Mouse (Mus musculus): ENCODE measurements around the gene Paics.
"Not testable (repeated sequence)": the region's sequence is repeated elsewhere in the genome, so short reads cannot be mapped to it uniquely, and the experiment has no call there.

Gene Paics

DNA sequence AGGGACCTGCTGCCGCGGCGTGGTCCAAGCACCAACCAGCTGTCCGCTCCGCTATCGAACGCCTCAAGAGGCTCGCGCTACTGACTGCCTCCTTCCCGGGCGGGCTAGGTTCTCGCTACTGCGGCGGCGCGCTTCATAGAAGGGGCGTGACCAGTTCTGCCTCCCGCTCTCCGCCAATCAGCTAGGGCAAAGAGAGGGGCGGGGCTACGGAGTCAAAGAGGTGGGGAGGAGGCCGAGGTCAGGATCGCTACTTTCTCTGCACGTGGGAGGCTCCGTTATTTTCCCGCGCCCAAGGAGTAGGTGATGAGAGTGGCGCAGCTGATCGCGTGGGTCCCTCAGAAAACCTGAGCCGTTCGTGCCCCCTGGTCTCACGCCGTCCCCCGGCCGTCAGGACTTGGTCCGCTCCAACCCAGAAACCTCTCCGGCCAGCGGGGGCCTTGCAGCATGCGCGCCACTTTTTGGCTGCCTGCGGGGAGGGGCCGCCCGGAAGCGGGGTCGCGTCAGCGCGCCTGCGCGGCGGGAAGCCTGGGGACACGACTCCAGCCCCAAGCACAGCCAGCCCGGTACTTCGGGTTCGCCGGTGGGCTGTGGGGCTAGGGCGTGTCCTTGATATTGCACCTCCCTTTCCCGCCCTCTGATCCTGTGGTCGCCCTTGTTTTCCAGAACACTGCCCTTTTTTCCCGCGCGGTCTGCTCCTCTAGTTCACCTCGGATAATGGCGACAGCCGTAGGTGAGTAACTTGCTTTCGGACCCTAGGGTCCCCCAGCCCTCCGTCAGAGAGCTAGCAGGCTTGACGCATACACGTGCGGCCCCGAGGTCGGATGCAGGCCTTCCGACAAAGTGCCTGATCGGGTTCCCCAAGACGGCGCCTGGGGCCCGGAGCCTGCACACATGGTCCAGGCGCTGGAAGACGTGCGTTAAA is at the start of gene Paics, which contains the start of gene Ppat:
Gene Paics (plus strand): TSS at position 202 of the 922 bp plus-strand sequence.
Gene Ppat (minus strand): TSS at position 473 of the 922 bp plus-strand sequence.
- peak; percentile 97 for DNase-seq

DNA sequence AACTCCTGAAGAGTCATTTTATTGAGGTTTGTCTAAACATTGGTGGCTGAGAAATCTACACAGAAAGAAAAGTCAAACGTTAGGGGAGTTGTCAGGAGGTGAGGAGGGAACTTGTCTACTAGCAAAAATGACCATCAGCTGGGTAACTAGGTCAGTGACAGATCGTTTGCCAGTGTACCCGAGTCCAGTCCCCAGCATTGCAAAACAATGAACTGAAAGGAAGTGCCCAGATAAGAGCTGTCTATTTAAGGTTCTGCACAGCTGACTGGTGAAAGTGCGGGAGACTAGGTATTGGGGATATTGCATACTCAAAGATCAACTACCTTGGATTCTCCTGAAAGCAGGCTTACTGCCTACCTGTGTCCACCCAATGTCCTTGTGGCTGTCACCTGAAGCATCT is 49.0 kb upstream of the Paics start:
- DNase-seq: no peak

DNA sequence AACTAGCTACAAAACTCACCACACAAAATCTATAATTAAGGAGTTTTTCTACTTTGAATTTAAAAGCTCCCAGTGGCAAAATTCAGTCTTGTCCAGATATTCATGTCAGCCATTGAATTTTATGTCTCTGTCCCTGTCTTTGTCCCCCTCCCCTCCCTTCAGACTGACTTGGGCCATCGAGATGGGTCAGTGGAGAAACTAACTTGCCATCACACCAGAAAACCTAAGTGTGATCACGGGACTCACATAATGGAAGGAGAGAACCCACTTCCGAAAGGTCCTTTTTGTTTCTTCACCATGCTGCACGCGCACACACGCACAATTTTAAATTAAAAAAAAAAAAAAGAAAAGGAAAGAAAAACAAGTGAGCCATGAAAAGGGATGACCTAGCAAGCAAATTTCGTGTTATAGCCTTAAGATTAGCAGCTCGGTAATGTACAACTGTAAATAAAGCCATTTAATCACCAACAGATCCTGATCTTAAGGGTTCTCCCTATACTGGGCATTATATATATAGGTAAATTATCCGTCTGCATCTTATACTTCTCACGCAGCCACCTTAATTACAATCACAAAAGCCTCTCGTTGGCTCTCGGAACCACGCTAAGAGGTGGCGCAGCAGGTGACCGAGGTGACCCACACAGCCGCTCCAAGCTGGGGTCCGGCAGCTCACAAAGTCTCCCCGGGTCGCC is 46.2 kb upstream of the Paics start:
- no peak for DNase-seq

DNA sequence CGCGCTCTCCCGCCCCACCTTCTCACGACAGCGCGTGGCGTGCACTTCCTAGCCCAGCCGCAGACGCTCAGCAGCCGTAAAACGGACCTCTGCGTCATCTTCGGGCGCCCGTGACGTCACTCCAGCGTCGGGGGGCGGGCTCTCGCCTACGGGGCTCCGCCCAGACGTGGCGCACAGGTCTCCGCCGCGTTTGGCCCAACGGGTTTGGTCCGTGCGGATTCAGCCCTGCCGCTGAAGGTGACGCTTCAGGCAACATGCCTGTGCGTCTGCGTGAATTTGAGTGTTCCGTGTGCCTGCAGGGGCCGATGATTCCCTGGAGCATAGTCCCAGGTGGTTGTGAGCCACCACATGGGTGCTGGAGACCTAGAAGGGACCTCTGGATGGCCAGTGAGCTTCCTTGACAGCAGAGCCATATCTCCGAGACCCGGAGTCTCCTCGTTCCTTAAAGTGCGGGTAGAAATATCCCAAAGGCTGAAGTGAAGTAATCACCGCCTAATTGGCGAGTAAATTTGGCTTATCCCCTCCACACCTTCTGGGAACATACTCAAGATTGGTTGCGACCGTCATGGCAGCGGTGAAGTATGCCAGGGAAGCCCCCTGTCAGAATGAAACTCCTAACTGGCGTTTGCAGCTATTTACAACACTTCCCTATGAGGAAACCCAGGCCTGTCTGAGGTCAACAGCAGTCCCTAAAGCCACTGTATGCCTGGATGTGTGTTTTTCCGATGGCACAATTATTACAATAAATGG is 45.5 kb upstream of the Paics start, which contains the start of gene Aasdh:
Gene Aasdh (minus strand): TSS at position 110 of the 750 bp plus-strand sequence.
- peak; percentile 98 for DNase-seq

DNA sequence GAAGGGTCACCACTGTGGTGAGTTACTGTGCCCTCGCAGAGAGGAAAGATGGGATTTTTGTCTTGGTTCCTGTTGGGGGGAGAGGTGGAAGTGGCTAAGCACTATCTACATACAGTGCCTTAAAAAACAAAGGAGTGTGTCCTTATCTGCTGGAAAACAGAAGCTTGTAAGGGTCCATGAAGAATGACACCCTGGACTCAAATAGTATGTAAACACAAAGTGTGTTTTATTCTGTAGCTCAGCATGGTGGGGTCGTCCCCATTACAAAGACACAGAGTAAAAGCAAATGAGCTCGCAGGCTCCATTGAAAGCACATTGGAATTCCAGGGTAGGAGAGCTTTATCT is 45.0 kb upstream of the Paics start:
- no peak for DNase-seq

DNA sequence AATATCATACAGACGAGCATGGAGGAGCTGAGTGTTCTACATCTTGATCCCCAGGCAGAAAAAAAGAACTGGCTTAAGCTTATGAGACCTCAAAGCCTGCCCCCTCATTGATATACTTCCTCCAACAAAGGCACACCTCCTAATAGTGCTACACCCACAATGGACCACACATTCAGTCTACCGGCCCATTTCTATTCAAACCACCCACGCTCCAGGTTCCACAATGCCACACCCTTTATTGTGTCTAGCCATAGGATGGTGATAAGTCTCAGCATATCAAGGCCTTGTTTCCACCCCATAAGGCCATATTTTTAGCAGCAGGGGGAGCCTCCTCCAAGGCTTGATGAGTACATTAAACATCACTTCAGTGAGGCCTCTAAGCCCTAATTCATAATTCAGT is 40.3 kb upstream of the Paics start:
- no peak for DNase-seq

DNA sequence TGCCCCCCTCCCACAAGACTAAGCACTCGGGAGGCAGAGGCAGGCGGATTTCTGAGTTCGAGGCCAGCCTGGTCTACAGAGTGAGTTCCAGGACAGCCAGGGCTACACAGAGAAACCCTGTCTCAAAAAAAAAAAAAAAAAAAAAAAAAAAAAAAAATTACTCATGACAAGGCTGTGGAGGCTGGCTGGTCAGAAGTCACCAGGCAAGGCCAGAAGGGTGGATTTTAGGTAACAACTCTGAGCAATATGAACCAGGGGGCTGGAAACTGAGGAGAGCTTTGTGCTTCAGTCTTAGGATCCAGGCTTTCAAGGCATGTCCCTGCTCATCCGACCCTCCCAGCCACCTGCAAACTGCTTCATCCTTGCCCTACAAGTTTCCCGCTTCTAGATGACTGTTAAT is 38.6 kb upstream of the Paics start:
- not testable (repeated sequence) for DNase-seq

DNA sequence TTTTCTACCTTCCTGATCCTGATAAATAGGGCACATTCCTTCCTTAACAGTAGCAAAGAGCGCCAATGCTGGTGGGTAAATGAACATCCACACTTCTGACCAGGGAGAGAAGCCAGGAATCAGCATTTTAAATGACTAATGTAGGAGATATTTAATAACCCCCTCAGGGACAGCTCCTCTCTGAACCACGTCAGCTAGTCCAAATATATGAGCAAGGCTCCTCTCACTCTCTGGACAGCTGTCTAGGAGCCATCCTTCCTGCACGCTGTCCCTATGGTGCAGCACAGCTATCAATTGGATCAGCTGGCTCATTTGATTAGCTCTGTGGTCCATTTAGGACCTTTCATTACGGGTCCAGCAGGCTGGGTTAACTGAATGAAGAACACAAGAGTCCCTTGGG is 28.3 kb upstream of the Paics start:
- DNase-seq: no peak

DNA sequence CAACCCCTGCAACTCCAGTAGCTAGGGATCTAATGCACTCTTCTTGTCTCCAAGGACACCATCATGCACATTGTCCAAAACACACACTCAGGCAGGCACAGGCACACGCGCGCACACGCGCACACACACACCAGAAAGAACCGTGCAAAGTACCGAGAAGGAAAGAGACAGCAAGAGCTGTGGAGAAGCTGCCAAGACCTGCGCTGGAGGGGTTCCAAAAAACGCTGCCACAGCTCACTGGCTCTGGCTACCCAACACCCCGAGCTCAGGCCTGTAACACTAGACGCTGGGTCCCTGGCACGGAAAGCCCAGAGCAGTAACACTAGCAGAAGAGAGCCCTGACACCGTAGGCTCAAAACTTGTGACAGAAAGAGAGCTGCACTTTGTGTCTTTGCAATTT is 27.7 kb upstream of the Paics start:
- peak; percentile 63 for DNase-seq

DNA sequence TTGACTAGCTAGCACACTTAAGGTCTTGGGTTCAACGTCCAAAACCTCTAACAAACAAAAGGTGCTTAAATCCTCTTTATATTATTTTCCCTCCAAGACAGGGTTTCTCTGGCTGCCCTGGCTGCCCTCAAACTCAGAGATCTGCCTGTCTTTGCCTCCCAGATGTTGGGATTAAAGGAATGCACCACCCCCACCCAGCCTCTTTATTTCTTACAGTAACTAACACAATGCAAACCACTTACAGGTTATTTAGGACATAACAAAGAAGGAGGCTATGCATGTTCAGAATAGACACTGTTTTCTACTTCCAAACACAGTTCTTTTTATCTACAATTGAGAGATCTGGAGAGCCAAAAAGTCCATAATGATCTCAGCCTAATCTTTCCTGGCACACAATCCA is 26.8 kb upstream of the Paics start:
- DNase-seq: no peak

DNA sequence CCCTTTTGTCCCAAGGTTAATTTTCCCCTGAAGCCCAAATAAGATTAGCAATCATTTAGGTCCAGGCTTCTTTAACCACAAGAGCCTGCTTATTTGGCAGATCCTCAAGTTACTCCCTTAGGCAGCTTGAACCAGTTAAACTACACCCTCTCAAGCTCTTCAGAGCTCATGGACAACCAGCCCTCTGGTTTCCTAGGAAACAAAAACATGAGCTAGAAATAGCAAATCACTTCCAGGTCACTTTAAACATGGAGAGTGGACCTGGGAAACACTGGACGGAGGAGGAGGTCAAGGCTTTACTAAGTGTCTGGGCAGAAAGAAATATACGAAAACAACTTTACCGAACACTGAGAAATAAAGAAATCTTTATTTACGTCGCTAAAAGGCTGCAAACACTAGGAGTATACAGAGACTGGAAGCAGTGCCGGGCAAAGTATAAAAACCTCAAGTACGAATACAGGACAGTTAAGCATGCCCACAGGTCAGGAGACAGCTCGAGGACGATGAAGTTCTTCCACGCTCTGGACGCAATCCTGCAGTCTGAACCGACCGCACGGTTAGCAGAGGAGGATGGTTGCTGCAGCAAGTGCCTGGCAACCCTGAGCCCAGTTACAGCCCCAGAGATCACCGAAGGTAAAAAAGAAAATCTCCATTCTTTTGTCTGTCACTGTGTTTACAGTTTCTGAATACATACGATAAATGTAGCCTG is 22.8 kb upstream of the Paics start:
- DNase-seq: no peak

DNA sequence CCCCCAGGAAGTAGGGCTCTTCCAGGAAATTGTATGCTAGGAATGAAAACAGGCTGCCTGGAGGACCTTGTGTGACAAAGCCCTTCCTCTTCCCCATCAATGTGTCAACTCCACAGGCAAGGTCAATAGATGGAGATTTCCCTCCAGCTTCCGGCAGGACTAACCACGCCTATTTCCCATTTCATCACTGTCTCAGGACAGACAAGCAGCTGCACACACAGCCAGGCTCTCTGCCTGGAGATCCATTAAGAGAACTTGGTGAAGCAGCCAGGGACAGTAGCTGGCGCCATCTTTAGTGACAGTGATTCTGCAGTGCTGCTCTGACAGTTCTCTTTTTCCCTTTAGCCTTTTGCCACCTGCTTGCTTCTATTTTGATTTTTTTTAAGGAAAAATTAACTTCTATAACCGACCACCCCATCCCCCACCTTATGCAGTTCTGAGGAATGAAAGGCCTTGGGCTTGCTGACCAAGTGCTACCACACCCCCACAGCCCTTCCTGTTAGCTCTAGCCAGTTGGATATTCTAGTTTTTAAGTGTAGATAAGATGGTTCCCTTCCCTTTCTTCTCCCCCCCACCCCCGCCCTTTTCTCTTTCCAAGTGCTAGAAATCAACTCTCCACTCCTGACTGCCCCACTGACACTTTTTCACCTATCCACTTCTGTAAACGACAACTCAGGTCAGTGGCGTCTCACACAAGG is 21.8 kb upstream of the Paics start:
- DNase-seq: no peak

DNA sequence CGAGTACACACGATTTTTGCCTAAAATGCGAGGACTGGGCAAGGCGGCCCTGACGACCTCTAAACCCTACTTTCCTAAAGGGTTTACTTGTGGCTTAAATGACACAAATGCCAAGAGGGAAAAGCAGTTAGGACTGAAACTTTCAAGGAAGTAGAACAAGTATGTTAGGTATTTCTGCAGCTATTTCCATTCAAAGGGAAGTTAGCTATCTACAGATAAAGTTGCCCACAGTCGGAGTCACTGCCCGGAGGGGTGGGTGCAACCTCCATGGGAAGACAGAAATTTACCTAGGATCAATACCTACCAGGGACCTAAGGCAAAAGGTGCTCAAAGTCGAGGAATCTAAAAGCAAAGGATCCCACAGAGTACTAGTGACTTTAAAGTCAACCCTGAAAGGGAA is 11.4 kb upstream of the Paics start:
- DNase-seq: no peak

DNA sequence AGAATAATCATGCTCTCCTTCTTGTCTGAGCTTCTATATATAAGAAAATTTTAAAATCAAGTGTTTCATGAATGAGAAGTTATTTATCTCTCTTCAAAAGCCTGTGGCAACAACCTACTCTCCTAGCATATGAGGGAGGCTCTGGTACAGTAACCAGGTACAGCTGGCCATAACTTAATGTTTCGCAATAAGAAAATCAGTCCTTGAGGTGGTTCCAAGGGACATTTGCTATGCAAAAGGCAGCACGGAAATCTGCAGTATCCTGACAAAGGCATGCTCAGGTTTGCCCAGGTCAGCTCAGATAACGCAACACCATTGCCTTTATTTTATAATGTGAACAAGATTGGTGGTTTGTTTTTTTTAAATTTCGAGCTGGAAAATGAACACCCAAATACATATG is 9.1 kb upstream of the Paics start:
- DNase-seq: no peak

DNA sequence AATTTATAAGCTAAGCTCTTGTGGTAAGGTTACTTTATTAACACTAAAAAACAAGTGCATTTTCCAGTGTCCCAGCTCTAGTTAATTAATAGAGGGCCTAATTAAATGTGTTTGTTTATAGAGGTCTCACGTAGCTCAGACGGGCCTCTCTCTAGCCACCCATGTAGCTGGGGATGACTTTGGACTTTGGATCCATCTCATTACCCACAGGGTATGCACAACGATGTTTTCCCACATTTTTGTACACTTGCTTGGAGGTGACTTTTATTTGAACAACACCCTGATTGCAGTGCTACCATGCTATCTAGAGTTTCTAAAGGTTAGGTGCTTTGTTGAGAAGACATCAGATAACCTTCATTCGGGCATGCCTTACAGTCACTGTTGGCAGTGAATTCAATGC is 8.6 kb upstream of the Paics start:
- DNase-seq: no peak

DNA sequence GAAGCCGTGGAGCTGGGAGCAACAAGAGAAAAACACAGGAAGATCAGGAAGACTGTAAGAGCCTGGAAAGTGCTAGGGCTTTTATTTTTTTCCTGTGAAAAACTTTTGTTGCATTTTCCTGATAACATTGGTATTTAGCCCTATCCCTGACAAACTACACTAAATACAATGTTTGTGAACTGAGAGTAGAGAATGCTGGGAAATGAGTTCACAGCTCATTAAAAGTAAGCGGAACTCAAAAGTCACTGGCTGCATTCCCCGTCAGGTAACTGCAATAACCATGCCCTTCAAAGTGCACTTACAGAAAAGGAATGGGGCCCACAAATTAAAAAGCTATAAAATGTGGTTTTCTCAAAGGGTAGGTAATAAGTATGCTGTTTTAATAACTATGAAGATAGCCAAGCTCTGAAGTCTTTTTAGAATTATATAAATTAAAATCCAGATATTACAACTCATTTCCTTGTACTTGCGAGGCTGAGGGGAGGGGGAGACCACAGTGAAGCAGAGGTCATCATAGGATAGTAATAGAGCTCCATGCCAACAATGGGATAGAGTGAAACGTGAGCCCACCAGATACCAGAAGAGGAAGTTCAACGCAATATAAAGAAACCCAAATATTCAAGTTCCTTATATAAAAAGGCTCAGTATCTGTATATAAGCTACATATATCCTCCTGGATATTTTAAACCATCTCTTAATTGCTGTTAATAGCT is 6.0 kb upstream of the Paics start:
- DNase-seq: no peak

DNA sequence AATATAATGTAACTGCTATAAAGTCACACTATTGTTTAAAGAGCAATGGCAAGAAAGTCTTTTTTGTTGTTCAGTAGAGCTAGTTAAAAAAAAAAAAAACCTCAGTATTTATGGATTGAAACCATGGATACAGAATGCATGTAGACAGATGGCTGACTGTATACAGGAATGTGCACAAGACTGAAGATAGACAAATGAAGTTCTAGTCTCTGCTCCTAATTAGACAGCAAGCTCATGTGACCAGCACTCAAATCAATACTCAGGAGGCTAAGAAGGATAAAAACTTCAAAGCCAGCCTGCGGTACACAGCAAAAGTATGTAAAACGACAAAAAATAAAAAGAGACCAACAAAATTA is 5.5 kb upstream of the Paics start:
- DNase-seq: no peak

DNA sequence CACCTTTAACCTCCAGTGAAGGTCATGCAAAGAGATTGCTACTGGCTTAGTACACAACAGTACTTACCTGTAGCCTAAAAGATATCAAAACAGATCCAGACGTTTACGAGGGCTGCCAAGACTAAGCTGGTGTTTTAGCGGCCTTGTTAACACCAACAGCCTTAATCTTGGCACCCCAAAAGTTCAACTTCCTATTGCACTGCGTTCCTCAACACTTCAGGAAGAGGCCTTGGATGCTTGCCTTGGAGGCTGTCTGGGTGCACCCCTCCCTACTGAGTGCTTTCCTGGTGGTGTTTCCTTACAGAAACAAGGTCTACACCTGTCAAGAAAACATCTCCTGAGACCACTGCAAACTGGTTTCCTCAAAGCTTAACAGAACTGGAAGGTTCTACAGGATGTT is 4.0 kb upstream of the Paics start:
- no peak for DNase-seq

DNA sequence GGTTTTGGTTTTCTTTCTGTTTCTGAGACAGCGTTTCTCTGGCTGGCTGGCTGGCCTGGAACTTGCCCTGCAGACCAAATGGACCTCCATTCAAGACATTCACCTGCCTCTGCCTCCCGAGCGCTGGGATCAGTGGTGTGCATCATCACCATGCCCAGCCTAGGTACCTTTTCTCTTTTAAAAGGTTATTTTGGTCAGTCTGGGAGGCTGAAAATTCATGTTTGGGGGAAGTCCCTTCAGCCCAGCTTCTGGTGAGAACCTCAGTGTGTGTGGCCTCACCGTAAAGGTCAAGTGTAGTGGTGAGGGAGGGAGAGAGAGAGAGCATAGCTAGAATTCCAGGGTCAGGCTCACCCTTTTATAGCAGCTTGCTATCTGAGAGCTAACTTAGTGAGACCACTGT is 3.3 kb upstream of the Paics start:
- no peak for DNase-seq

DNA sequence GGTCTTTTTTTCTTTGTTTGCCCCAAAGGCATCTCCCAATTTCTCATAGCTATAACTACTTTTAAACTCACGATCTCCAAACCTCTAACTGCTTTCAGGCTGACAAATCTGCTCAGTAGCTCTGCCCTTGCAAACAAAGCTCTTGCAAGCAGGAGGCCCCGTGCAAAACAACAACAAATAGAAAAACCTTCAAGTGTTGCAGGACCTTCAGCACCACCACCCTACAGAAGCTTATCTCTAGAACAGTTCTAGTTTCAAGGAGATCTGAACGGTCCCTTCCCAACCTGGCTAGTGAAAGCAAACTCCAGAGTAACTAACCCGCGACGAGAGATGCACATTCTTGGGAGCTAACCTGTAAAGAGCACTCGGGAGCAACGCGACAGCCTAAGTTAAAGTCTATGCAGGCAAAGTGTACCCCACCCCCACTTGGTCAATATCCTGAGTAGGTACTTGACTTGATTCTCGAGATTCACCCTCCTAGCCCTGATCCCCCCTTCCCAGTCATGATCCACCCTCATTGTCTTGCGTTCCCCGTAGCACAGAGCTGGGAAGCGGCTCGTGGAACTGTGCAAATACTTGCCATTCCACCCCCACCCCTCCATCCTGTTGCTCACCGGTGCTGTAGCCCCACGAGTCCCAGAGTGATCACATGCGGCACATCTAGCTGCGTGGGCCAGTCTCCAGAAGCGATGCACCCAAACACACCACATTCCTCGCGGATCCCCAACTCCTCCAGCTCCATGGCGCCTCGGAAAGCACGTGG is 583 bp upstream of the Paics start:
- no peak for DNase-seq
